Mouse (Mus musculus) adrenal gland, adult 18-20 months (tissue): ENCODE measurements around the gene Ssh1. TPM values are rescaled to one million over a fixed set of nuclear protein-coding genes. Genes with fewer than 3 reads are reported as not detected.

Source experiments
- DNase-seq, 2 experiments: peaks; one replicate each; pipeline ENCODE4 v3.0.0; 2021 to 2022; ENCODE audit warnings: low spot score in 2 of 2
- total RNA-seq, 2 experiments: library from RNA; stranded (reverse); gene quantifications; 1 replicate in 1 of 2; 2 replicates in 1 of 2; pipeline ENCODE4 v1.2.3; 2021

Gene Ssh1
- total RNA-seq, 2 experiments from 2014 or later, result 15.0 to 15.5 TPM

DNA sequence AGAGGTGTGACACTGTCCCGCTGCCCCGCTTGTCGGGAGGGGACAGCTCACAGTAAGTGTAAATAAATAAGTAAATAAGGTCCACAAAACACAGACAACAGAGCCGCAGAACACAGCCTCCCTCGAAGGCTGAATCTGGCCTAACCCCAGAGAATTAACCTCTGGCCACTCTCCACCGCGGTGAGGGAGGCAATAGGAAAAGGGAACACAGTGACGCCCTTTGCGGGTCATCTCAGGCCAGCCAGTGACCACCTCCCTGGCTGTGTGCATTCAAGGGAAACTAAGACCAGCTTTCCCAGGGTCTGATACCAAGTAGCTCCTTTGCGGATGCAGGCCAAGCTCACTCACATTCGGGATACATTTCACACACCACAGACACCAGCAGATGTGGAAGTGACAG, 25.3 kb downstream of the Ssh1 start:
- no peak for DNase-seq

DNA sequence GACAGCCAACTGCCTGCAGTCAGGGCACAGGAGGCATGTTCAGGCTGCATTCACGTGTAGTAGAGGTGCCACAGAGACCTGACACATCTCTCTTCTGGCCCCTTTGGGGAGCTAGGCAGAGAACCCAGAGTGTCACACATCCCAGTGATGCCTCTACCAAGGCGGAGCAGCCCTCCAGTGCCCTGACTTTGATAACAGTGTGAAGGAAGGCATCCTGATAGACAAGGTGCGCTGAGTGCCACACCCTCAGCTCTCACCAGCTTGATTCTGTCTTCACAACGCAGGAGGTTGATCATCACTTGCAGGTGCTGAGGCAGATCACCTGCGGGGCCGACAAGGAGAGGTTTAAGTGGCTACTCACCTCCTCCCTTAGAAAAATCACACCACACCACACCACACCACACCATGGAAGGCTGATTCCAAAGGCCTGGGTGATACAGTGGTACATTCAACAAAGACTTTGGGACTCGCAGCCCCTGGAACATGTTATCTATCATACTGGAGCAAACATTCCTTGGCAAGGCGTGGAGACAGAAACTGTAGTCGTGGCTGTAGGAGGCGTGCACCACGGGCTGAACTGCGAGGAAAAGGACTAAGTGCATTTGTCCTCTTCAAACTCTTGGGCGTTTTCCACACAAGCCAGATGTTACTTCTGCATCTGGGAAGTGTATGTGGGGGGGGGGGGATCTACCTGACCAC, 27.1 kb downstream of the Ssh1 start:
- DNase-seq, result no peak

DNA sequence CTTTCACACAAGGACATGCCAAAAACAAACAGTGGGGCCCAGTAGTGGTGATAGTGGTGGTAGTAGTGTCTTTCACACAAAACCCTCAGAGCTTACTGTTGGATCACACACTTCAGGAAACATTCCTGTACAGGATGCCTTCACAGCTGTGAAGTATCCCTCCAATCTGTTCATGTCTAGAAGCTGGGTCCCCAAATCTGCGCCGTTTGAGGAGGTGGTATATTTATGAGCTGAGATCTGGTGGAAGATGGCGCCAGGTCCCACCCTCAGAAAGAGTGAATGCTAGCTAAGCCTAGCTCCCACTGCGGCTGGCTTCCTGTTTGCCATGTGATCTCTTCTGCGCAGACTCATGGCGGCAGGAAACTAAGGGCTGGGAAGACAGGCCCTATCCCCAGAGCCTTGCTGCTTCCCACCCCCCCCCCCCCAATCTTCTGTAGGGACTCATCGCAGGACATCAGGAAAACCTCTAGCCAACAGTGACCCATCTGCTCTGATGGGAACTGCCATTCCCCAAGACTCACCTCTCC, 28.0 kb downstream of the Ssh1 start:
- DNase-seq, result no peak

DNA sequence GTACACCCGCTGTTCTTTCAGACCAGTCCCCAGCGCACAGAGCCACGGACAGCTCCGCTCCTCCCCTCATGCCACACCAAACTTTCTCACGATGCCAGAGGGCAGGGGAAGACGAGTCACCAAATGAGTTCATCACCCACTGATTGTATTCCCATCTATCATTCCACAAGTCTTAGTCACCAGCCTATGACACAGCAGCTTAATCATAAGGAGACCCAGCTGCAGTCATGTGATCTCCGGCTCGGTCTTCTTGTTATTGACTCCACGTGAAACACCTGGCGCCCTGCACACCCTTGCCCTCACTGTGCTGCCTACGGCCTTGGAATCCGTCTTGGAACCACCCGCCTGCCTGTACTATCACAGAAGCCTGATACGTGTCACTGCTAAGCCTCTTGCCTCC, 28.7 kb downstream of the Ssh1 start:
- DNase-seq, result no peak

DNA sequence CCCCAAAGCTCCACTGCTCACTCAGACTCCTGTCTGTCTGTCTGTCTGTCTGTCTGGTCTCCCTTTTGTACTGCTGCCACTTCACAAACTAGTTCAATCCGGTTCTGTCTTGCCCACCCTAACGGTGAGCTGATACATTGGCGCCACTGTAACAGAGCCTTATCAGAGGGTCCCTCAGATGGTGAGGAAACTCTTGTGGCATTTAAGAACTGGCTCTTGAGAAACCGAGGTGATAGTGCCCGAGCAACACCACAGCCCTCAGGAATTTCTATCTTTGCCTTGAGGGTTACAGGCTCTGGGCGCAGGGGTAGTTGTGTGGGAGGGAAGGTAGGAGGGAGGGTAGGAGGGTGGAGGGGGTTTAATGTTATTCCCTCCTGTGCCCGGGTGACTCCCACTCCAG, 31.9 kb downstream of the Ssh1 start:
- DNase-seq, result no peak

DNA sequence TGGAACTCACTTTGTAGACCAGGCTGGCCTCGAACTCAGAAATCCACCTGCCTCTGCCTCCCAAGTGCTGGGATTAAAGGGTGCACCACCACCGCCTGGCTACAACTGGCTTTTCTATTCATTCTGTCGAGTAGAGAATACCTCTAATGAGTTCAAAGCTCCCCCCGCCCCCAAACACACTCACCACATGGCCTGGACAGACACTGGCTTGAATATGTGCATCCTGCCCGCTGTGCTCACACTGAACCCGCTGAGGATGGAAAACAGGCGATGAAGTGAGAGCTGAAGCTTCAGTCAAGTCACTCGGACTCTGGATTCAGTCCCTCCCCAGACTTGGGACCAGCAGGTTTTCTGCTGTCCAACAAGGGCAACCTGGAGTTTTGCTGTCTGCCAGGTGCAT, 33.3 kb downstream of the Ssh1 start:
- DNase-seq, result no peak

DNA sequence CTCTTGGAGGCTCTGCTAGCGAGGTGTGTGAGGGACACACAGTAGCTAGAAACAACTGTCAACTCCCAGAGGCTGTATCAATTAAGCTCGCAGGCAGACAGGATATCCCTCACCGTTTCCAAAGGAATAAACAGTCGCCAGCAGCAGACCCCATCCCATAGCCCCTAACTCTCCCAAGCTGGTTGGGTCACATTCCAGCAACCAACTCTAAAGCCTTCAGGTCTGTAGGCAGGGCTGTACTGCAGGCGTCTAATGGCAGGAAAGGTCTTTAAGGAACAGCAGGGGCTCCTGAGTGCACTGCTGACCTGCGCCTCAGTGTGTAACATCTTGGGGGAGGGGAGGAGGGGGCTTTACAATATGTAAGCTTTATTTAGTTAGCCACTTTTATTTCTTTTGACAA, 34.7 kb downstream of the Ssh1 start:
- DNase-seq, result no peak

DNA sequence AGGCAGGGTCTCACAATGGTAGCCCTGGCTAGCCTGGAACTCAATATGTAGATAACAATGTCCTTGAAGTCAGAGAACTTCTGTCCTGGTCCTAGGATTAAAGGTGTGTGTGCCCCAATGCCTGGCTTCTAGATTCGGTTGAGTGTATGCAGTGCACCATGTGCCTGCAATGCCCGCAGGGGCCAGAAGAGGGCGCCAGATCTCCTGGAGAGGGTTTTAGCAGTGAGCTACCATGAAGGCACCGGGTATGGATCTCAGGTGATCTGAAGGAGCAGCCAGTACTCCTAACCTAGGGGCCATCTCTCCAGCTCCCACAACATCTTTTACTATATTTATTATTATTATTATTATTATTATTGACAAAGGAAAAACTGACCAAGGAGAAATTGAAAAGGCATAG, 37.2 kb downstream of the Ssh1 start:
- DNase-seq, result peak; percentile 83 to 94

DNA sequence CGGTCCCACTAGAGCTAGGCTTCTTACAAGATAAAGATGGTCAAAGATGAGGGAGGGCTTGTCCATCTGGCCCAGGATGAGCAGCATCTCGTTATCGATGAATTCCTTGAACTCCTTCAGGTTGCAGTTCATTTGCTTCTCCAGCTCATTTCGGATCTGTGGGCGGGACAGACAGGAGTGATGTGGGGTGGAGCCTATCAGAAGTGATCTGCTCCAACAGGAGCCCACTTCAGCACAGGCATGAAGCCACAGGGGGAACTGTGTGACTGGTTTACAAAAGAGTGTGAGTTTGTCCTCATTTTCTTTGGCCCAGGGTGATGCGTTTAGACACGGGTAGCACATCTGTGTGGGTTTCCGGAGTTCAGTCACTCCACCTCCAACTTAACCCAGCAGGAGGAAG, 38.0 kb downstream of the Ssh1 start:
- DNase-seq, result no peak

DNA sequence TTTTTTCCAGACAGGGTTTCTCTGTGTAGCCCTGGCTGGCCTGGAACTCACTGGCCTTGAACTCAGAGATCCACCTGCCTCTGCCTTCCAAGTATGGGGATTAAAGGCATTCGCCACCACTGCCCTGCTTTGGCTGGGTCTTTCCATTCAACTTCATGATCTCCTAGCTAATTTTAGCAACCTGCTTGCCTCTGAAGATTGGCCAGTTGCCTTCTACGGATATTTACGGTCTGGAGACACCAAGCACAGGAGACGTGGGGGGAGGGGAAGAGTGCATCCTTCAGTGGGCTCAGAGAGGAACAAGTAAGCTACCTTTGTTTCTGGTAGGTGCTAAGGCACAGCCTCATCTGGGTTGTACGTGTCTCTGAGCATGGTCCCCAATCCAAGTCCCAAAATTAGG, 38.4 kb downstream of the Ssh1 start:
- no peak for DNase-seq

DNA sequence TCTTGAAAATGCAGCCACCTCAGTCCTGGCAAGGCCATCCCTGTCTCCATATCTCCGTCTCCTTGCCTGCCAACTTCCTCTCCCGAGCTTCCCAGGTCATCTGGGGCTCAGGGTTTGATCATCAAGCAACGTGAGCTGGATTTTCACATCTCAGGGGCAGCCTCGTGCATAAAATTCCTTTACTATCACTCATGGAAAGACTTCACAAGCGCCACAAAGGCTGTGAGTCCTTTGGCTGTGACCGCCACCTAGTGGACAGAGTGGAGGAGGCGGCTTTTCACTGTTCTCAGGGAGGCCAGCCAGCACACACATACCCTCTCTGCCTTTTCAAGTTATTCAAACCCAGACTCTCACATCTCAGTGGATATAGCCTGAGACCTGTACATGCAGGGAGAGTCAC, 39.3 kb downstream of the Ssh1 start:
- peak; percentile 83 for DNase-seq

DNA sequence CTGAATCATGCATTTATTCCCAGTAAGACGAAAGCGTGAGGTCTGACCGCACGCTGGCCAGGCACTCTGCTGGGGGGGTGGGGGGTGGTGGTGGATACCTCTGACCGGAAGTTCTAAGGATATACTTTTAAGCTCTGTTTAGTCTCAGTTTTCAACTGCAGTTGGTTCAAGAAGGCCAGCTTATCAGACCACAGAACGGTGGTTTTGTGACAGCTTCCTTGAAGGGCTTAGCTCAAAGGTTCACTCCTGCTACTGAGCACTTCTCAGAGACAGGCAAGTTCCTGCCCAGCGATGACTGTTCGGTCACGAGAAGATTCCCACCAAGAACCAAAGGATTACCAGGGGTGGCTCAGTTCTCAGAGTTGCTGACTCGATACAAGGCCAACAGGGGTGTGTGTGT, 41.2 kb downstream of the Ssh1 start:
- DNase-seq, result no peak

DNA sequence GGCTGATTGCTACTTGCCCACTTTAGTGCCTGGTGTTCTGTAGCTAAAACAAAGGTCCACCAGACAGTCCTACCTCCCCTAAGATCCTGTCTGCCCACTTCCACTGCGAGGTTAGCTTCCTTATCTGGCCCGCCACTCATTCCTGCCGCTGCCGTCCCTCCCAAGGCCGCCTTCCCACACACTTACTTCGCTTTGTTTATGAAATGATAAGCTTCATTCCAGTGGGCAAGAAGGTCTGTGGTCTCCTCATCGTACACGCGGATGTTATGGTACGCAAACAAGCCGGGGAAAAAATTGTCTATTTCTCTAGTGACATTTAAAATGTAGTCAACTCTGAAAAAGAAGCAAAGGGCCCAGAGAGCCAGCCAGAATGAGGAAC, 42.0 kb downstream of the Ssh1 start:
- DNase-seq, result no peak

DNA sequence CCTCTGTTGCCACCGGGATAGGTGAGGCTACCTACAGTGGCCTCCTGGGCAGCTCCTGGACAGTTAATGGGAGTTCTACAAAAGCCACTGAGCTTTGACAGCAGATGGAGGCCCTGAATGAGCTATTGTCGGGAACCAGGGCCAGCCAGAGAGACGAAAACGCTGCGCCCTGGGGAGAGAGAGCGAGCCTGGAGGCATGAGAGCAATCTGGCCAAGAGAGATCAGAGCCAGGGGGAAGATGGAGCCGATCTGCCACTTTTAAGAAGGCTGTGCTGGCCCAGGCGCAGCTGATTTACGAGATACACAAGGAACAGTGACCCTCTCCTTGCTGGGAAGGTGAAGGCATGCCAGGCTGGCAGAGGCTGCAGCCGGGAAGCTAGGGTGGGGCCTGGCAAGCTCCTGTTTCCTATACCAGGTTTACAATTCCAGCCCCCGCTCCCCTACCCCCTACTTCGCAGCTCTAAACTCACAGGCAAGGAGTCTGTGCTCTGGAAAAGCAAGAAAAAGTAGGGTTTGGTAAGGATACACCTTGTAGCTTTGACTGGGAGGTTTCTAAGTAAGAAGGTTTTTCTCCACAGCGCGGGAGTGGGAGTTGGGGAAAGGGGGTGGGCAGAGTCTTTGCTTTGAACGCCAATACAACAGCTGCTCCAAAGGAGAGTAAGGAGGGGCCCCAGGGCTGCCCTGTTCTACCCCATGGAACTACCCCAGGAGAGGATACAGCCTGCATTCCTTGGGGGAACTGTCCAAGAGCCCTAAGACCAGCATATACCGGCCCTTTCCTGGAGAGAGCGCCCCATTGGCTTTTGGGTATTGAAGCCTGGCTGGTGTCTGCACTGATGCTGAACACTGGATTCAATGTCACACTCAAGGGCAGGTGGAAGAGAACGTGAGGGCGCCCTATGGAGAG, 42.7 kb downstream of the Ssh1 start:
- no peak for DNase-seq

DNA sequence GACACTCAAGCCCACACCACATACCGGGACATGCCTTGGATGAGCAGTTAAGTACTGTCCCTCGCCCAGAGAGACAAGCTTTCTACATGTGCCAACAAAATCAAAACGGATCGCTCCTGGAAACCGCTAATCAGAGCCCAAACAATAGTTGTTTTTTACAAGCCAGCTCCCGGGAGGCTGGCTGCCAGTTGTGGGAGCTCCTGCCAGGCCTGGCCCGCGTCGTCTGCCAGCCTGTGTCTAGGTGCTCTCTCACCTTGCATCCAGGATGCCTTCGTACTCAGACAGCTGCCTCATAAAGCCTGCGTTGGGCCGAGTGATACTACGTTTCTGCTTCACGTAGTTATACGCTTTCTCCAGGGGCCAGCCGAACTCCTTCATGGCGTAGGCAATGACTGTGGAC, 43.6 kb downstream of the Ssh1 start:
- DNase-seq, result no peak

DNA sequence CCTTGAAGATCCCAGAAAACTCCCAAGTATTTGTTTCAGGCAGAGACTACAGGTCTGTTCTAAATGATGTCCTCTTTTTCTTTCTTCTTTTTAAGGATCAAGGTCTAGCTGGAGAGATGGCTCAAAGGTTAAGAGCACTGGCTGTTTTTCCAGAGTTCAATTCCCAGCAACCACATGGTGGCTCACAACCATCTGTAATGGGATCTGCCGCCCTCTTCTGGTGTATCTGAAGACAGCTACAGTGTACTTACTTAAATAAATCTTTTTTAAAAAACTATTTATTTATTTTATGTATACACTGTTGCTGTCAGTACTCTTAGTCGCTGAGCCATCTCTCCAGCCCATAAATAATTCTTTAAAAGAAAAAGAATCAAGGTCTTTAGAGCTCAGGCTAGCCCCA, 46.4 kb downstream of the Ssh1 start:
- DNase-seq, result no peak

DNA sequence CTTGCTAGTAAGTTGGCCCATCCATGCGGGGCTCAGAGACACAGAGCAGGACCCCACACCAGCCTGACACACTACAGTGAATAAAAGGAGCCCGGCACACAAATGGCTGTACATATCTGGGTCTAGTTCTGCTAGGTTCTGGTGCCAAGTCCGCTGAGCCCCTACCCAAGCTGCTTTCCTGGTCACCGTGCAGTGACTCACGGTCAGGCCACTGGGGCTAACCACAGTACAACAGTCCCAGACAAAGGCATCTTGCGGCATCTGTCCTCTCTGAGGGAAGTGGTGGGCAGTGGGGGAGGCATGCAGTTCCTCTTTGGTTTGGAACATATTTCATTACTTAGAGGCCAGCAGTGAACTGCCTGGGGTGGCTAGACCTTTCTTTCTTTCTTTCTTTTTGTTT, 48.6 kb downstream of the Ssh1 start:
- DNase-seq, result no peak

DNA sequence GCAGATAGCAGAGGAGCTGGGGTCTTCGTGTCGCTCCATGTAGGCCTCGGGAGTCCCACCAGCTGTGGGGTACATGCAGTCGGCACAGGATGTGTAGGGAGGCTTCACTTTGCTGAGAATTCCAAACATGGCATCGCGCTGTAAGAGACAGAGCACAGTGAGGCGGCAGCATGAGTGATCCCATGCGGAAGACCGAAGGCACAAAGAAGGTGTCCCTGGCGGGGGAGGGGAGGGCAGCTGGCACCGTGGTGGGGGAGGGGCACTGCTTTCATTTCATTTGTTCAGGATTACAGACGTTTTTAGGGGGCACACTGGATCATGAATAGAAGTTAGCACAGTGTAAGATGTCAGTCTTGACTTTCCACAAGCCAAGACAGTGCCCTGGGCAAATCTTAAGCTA, 50.4 kb downstream of the Ssh1 start:
- DNase-seq, result no peak

DNA sequence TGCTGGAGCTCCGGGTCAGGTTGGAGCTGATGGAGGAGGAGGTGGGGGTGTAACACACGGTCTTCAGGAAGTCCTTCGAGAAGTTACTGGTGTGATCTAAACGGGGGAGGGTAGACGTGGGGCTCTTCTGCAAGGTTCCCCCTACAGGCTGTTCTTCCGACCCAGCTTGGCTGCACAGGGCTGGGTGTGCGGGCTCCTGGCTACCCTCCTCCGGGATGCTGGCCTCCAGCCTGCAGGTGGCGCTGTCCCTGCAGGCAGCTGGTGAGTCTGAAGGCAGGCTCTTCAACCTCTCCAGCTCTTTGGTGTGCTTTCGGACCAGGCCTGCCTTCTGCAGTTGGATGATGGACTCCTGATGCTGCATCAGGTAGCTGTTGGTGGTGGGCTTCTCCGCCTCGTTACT, 51.1 kb downstream of the Ssh1 start:
- DNase-seq, result no peak

DNA sequence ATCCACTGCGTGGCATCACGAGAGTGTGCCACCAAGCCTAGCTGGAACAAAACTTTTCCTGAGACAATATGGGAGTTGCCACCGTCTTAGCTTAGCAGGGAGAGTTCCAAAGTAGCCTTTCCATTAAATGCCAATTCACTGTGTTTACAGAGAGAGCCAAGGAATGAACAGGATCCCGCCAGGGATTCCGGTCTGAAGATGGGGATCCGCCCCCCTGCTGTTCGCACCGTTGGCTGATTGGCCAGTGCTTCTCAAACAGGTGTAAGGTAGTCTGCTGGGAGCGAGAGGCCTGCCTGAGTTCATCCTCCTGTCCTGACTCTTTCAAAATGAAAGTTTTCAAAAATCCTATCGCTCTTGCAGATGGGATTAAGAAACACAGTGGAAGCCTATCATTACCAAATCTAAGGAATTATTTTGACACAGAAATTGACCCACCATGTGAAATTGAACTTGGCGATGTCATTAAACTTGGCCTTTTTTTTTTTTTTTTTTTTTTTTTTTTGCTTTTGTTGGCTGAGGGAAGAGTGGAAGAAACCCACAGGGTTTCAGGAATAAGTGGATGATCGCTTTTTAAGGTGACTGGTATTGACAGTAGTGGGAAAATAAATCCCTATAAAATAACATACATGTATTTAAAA, 54.3 kb downstream of the Ssh1 start:
- DNase-seq, result no peak

DNA sequence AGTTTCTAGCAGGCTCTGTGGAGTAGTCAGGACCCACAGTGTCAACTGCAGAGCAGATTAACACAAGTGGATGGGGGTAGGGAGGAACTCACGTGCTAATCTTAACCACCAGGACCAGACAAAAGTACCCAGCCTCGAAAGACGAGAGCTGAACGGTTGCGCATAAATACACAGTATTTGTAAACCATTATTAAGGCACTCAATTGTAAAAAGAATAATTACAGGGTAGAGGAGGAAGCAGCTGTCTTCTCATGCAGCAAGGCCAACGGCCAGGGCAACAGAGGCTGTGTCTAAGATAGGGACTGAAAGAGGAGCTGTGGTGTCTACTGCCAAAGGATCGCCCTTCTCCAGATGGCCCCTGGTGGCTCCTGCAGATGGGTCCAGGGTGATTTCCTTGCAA, 56.0 kb downstream of the Ssh1 start:
- DNase-seq, result no peak

DNA sequence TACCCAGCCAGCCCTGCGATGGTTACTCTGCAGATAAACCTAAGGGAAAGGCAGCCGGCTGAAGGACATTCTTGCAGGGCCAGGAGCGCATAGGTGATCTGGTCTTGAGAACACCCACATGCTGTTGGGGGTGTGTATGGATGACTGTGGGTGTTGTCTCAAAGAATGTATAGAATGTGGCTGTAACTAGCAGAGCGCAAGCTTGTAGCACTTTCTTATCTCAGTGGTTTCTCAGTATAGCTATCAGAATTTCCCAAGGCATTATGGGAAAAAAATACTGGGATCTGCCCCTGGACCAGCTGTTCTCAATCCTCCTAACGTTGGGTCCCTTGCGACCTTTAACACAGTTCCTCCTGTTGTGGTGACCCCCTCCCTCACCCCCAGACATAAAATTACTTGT, 59.8 kb downstream of the Ssh1 start:
- no peak for DNase-seq
